Mouse (Mus musculus): ENCODE data around the gene Nav3. TPM values are rescaled to one million over a fixed set of nuclear protein-coding genes. Genes with fewer than 3 reads are reported as not detected.

Nav3 gene
- polyA plus RNA-seq, 1 experiment from 2014 or later: 2.4 TPM

DNA sequence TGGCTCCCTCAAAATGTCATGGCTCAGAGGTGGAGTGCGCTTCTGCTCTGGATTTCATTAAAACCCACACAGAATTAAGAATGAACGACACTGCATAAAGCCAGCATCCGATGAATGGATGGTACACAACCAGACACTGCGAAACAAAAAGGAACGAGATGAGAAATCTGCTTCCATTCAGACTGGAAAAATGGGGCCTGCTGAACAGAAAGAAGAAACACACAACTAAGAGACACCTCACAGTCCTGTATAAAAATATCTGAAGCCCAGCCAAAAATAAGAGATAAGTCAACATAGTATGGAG lies 526.7 kb downstream of the Nav3 start:
- 74% methylated on average over 5 of the region's 5 CpGs for WGBS
- Histone ChIP-seq H3K4me3 (replicated peaks; ENCODE audit: low read length) (no peak overlapping the region), H3K27me3 (ENCODE audit: control insufficient read depth, insufficient read depth, low read length) (no peaks in the 10 kb centered on the region), H3K36me3 (ENCODE audit: control insufficient read depth, insufficient read depth, low read length) (no peaks in the 10 kb centered on the region), H3K4me2 (ENCODE audit: low read depth, low read length) (no peak overlapping the region), H3K4me1 (ENCODE audit: control insufficient read depth, insufficient read depth, low read length) (no peaks in the 10 kb centered on the region), H3K9me3 (replicated peaks; ENCODE audit: control insufficient read depth, low read length) (no peaks in the 10 kb centered on the region), H3K27ac (ENCODE audit: low read length) (no peak overlapping the region), H3K9ac (ENCODE audit: low read length) (no peak overlapping the region)
- ATAC-seq (ENCODE audit: insufficient read depth, low FRiP score): no peak

DNA sequence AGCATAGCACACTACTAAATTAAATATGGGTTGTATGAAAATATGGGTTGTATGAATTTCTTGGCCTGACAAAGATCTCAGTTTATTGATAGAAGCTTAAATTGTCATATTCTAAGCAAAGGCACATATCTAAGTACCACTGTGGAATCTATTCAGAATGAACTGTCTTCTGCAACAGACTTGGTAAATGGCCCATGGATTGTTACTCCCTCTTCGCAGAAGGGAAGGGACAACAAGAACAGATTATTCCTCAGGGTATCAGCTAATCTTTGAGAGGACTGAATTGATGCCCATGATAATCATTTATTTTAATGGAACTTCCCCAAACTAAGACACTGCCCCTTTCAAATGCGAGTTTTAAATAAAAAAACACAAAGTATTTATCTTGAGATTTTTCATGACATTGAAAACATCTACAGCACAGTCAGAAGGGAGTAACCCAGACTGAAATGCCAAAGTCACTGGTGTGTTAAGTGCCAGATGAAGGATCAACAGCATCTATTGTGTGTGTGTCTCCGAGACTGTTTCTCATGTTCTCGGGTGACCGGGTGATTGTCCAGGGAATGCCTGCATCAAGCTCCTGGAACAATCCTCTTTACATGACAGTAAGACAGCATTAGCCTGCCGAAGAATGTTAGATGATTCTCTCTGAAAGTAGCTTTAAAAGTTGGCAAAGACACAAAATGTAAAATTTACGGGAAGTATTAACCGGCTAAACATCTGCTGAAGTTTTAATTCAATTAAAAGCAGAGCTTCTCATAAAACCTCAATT lies 527.3 kb downstream of the Nav3 start:
- Histone ChIP-seq H3K9ac (ENCODE audit: low read length) (no peak overlapping the region), H3K27me3 (ENCODE audit: control insufficient read depth, insufficient read depth, low read length) (no peaks in the 10 kb centered on the region), H3K4me1 (ENCODE audit: control insufficient read depth, insufficient read depth, low read length) (no peaks in the 10 kb centered on the region), H3K27ac (ENCODE audit: low read length) (no peak overlapping the region), H3K36me3 (ENCODE audit: control insufficient read depth, insufficient read depth, low read length) (no peaks in the 10 kb centered on the region), H3K9me3 (replicated peaks; ENCODE audit: control insufficient read depth, low read length) (no peaks in the 10 kb centered on the region), H3K4me3 (replicated peaks; ENCODE audit: low read length) (no peak overlapping the region), H3K4me2 (ENCODE audit: low read depth, low read length) (no peak overlapping the region)
- WGBS: 59% methylated on average over 8 of the region's 8 CpGs
- ATAC-seq (ENCODE audit: insufficient read depth, low FRiP score): no peak

DNA sequence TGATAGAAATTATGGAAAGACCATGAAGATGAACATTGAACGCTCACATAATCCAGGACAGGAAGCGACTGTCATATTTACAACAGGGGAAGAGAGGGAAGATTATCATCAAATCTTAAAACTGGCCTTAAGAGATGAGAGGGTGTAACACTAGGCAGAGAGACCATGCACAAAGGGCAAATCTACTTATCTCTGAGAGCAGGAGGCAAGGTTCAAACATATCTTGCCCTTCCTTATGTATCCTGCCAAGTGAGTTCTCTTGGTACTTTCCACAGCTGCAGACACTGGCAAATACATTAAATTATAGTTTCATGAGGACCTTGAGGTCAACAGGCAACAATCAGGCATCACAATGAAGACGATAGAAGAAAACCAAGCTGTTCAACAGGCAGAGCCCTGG lies 529.9 kb downstream of the Nav3 start:
- Histone ChIP-seq H3K4me1 (ENCODE audit: control insufficient read depth, insufficient read depth, low read length) (no peaks in the 10 kb centered on the region), H3K36me3 (ENCODE audit: control insufficient read depth, insufficient read depth, low read length) (no peaks in the 10 kb centered on the region), H3K4me2 (ENCODE audit: low read depth, low read length) (no peak overlapping the region), H3K9ac (ENCODE audit: low read length) (no peak overlapping the region), H3K4me3 (replicated peaks; ENCODE audit: low read length) (no peak overlapping the region), H3K9me3 (replicated peaks; ENCODE audit: control insufficient read depth, low read length) (no peaks in the 10 kb centered on the region), H3K27ac (ENCODE audit: low read length) (no peak overlapping the region), H3K27me3 (ENCODE audit: control insufficient read depth, insufficient read depth, low read length) (no peaks in the 10 kb centered on the region)
- ATAC-seq (ENCODE audit: insufficient read depth, low FRiP score): no peak
- WGBS: 76% methylated on average over 3 of the region's 3 CpGs

DNA sequence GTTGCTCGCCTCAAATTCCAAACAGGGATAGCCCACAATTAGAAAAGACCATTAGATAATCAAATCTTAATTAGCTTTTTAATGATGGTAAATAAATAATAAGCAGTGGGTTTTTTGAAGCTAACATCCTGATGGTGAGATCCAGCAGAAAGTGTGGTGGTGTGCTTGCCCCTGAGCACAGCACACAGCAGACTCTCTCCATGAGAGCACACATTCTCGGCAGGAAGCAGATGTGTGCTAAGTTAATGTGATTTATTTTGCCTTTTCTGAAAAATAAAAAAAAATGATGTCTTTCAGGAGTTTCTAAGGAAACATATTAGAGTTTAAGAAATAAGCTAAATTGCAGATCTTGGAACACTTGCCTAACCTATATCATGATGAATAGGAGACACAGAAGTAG lies 531.9 kb downstream of the Nav3 start:
- H3K4me3 ChIP-seq (replicated peaks; ENCODE audit: low read length): no peak overlapping the region
- H3K4me1 ChIP-seq (ENCODE audit: control insufficient read depth, insufficient read depth, low read length): no peaks in the 10 kb centered on the region
- H3K4me2 ChIP-seq (ENCODE audit: low read depth, low read length): no peak overlapping the region
- no peak for ATAC-seq (ENCODE audit: insufficient read depth, low FRiP score)
- H3K27ac ChIP-seq (ENCODE audit: low read length): no peak overlapping the region
- no peaks in the 10 kb centered on the region for H3K27me3 ChIP-seq (ENCODE audit: control insufficient read depth, insufficient read depth, low read length)
- no peak overlapping the region for H3K9ac ChIP-seq (ENCODE audit: low read length)
- H3K9me3 ChIP-seq (replicated peaks; ENCODE audit: control insufficient read depth, low read length): no peaks in the 10 kb centered on the region
- 70% methylated on average over 2 of the region's 2 CpGs for WGBS
- no peaks in the 10 kb centered on the region for H3K36me3 ChIP-seq (ENCODE audit: control insufficient read depth, insufficient read depth, low read length)

GRCm38 (mm10) chr10:109921368-109921767 lies 534.6 kb downstream of the Nav3 start:
- no peak for ATAC-seq (ENCODE audit: insufficient read depth, low FRiP score)
- WGBS: 53% methylated on average over 11 of the region's 11 CpGs
- Histone ChIP-seq H3K4me3 (replicated peaks; ENCODE audit: low read length) (peak overlapping the region; percentile 11; the same call in 1 of the 2 replicates), H3K4me1 (ENCODE audit: control insufficient read depth, insufficient read depth, low read length) (no peaks in the 10 kb centered on the region), H3K27ac (ENCODE audit: low read length) (no peak overlapping the region), H3K27me3 (ENCODE audit: control insufficient read depth, insufficient read depth, low read length) (no peaks in the 10 kb centered on the region; the same call in 1 of the 2 replicates), H3K9me3 (replicated peaks; ENCODE audit: control insufficient read depth, low read length) (no peaks in the 10 kb centered on the region), H3K9ac (ENCODE audit: low read length) (no peak overlapping the region), H3K4me2 (ENCODE audit: low read depth, low read length) (peak overlapping the region; percentile 17), H3K36me3 (ENCODE audit: control insufficient read depth, insufficient read depth, low read length) (no peaks in the 10 kb centered on the region)

DNA sequence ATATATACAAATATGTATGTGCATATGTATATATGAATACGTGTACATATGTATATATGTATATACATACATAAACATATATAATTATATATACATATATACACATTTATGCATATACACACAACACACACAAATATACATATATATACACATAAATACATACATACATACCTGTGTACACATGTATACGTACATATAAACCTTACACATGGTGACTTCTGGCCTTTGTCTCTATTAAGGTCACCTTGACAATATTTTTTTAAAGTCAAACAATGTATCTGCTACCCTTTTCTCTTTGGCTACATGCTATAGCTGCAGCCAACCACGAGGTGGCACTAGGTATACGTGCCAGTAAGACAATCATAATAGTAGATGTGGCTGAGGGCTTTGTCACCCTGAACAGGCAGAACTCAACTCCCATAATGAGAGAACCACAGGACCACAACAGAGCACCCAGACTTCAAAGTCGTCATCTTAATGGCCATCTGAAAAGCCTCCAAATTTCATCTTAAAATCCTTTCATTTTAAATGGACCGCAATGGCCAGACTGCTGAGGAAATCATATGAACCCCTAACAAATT lies 535.3 kb downstream of the Nav3 start:
- H3K4me3 ChIP-seq (replicated peaks; ENCODE audit: low read length): no peak overlapping the region
- 16% methylated on average over 6 of the region's 6 CpGs for WGBS
- H3K36me3 ChIP-seq (ENCODE audit: control insufficient read depth, insufficient read depth, low read length): no peaks in the 10 kb centered on the region
- H3K27ac ChIP-seq (ENCODE audit: low read length): no peak overlapping the region
- H3K27me3 ChIP-seq (ENCODE audit: control insufficient read depth, insufficient read depth, low read length): no peaks in the 10 kb centered on the region; the same call in 1 of the 2 replicates
- no peak overlapping the region for H3K9ac ChIP-seq (ENCODE audit: low read length)
- no peaks in the 10 kb centered on the region for H3K9me3 ChIP-seq (replicated peaks; ENCODE audit: control insufficient read depth, low read length)
- peak overlapping the region; percentile 17 for H3K4me2 ChIP-seq (ENCODE audit: low read depth, low read length)
- H3K4me1 ChIP-seq (ENCODE audit: control insufficient read depth, insufficient read depth, low read length): no peaks in the 10 kb centered on the region
- ATAC-seq (ENCODE audit: insufficient read depth, low FRiP score): 0 out of 2 replicates have a peak, but pooled peaks have one; percentile 33

- Histone ChIP-seq H3K27ac (ENCODE audit: low read length) (no peak overlapping the region), H3K36me3 (ENCODE audit: control insufficient read depth, insufficient read depth, low read length) (no peaks in the 10 kb centered on the region), H3K9me3 (replicated peaks; ENCODE audit: control insufficient read depth, low read length) (no peaks in the 10 kb centered on the region), H3K27me3 (ENCODE audit: control insufficient read depth, insufficient read depth, low read length) (no peaks in the 10 kb centered on the region; the same call in 1 of the 2 replicates), H3K4me3 (replicated peaks; ENCODE audit: low read length) (no peak overlapping the region), H3K4me2 (ENCODE audit: low read depth, low read length) (no peak overlapping the region), H3K9ac (ENCODE audit: low read length) (no peak overlapping the region), H3K4me1 (ENCODE audit: control insufficient read depth, insufficient read depth, low read length) (no peaks in the 10 kb centered on the region)
- 41% methylated on average over 1 of the region's 1 CpGs for WGBS
- ATAC-seq (ENCODE audit: insufficient read depth, low FRiP score): no peak
Measured at GRCm38 (mm10) chr10:109919515-109919914, 536.5 kb downstream of the Nav3 start.

DNA sequence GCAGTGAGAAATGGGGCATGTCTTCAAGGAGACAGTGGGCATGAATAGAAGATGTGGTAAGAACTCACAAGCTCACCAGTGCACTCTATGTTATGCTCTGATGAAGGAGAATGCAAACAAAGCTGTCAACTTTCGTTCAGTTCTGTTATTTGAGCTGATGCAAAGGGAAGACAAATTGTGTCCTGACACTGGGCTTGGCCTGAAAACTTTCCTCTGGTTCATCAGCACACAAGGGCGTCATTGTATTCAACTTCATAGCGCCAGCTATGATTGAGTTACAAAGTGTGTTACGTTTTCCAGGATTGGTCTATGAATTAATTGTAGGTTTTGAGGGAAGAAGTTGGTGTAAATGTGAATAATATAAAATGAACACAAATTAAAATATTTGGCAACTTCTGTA lies 548.8 kb downstream of the Nav3 start:
- no peak for ATAC-seq (ENCODE audit: insufficient read depth, low FRiP score)
- H3K27ac ChIP-seq (ENCODE audit: low read length): no peak overlapping the region
- H3K27me3 ChIP-seq (ENCODE audit: control insufficient read depth, insufficient read depth, low read length): no peaks in the 10 kb centered on the region
- H3K36me3 ChIP-seq (ENCODE audit: control insufficient read depth, insufficient read depth, low read length): no peaks in the 10 kb centered on the region
- H3K9ac ChIP-seq (ENCODE audit: low read length): no peak overlapping the region
- no peaks in the 10 kb centered on the region for H3K4me1 ChIP-seq (ENCODE audit: control insufficient read depth, insufficient read depth, low read length)
- no peak overlapping the region for H3K4me3 ChIP-seq (replicated peaks; ENCODE audit: low read length)
- no peak overlapping the region for H3K4me2 ChIP-seq (ENCODE audit: low read depth, low read length)
- no peaks in the 10 kb centered on the region for H3K9me3 ChIP-seq (replicated peaks; ENCODE audit: control insufficient read depth, low read length)
- 56% methylated on average over 4 of the region's 4 CpGs for WGBS

GRCm38 (mm10) chr10:109906413-109906785 lies 549.6 kb downstream of the Nav3 start:
- 22% methylated on average over 6 of the region's 6 CpGs for WGBS
- no peak overlapping the region for H3K27ac ChIP-seq (ENCODE audit: low read length)
- H3K36me3 ChIP-seq (ENCODE audit: control insufficient read depth, insufficient read depth, low read length): no peaks in the 10 kb centered on the region
- no peaks in the 10 kb centered on the region for H3K4me1 ChIP-seq (ENCODE audit: control insufficient read depth, insufficient read depth, low read length)
- no peak overlapping the region for H3K4me3 ChIP-seq (replicated peaks; ENCODE audit: low read length)
- H3K9me3 ChIP-seq (replicated peaks; ENCODE audit: control insufficient read depth, low read length): no peaks in the 10 kb centered on the region
- no peak overlapping the region for H3K9ac ChIP-seq (ENCODE audit: low read length)
- no peaks in the 10 kb centered on the region for H3K27me3 ChIP-seq (ENCODE audit: control insufficient read depth, insufficient read depth, low read length)
- no peak overlapping the region for H3K4me2 ChIP-seq (ENCODE audit: low read depth, low read length)
- ATAC-seq (ENCODE audit: insufficient read depth, low FRiP score): no peak
